Mouse (Mus musculus) neutrophil, adult 65 days (primary cell): ENCODE results near the gene Ccr3. TPM values are rescaled to one million over a fixed set of nuclear protein-coding genes. Genes with fewer than 3 reads are reported as not detected.

Experiments
- total RNA-seq: library from RNA; stranded (reverse); gene quantifications from 2 replicates; pipeline ENCODE4 v1.2.4, GENCODE M21; 2023

The Ccr3 gene
- 0.27 TPM in 1 of 2 replicates, not detected in the other for total RNA-seq

GRCm38 (mm10) chr9:124021672-124022071 is at the start of gene Ccr3:
TSS of gene Ccr3 (plus strand) at chr9:124021972.

GRCm38 (mm10) chr9:123978308-123978707 is 43.5 kb upstream of the Ccr3 start, which contains the start of gene Ccr1l1:
TSS of gene Ccr1l1 (minus strand) at chr9:123978408.

Other genes starting within 250 kb of the Ccr3 start
- gene Cxcr6, start 215.5 kb upstream of the Ccr3 start, total RNA-seq: not detected in 2 replicates
- 25.1 and 31.2 TPM in 2 replicates for gene Fyco1, start 170.1 kb upstream of the Ccr3 start, total RNA-seq
- gene Xcr1, start 159.9 kb upstream of the Ccr3 start, total RNA-seq: not detected in 2 replicates
- gene Ccr1, start 53.3 kb upstream of the Ccr3 start, total RNA-seq: 258 and 279 TPM in 2 replicates
- gene Ccr1l1, start 43.6 kb upstream of the Ccr3 start, total RNA-seq: not detected in 2 replicates
- gene Ccr2, start 80.0 kb downstream of the Ccr3 start, total RNA-seq: 104 and 107 TPM in 2 replicates
- gene Ccr5, start 99.6 kb downstream of the Ccr3 start, total RNA-seq: 2.1 and 3.7 TPM in 2 replicates